Mouse (Mus musculus) heart, postnatal 10 days (tissue): Measurements from ENCODE around the gene Ppp5c. TPM values are rescaled to one million over a fixed set of nuclear protein-coding genes. Genes with fewer than 3 reads are reported as not detected.

Experiments
- DNase-seq, 2 experiments: peaks; one replicate each; pipeline ENCODE4 v3.0.0; 2021
- intact Hi-C: fragments of 180-260 bp; cut with DNase I; formaldehyde crosslinking; loops from one replicate; pipeline ENCODE4 v1.15.1; 2025
- total RNA-seq, 2 experiments: library from RNA; stranded (reverse); gene quantifications; 2 replicates each; pipeline ENCODE4 v1.2.3; 2021

The Ppp5c gene
- total RNA-seq, 2 experiments from 2014 or later: 104 to 105 TPM

- intact Hi-C loops: no loop called here
- DNase-seq: no peak
These were observed 35.9 kb downstream of the Ppp5c start for GRCm38 (mm10) chr7:16991681-16992450.

GRCm38 (mm10) chr7:16990006-16990744 is 37.5 kb downstream of the Ppp5c start:
- DNase-seq: no peak
- intact Hi-C loops: no loop called here

GRCm38 (mm10) chr7:16988405-16988804 is 39.3 kb downstream of the Ppp5c start:
- intact Hi-C loops: no loop called here
- DNase-seq: peak; percentile 73 to 81

GRCm38 (mm10) chr7:16987541-16988149 is 40.1 kb downstream of the Ppp5c start:
- intact Hi-C loops: no loop called here
- no peak for DNase-seq

GRCm38 (mm10) chr7:16982859-16983568 is 44.7 kb downstream of the Ppp5c start, which contains the start of gene Gm42372:
TSS of gene Gm42372 (plus strand) at chr7:16983086.
- intact Hi-C loops: no loop called here
- DNase-seq: peak in 1 of 2 experiments; percentile 50

GRCm38 (mm10) chr7:16980348-16980747 is 47.4 kb downstream of the Ppp5c start:
- intact Hi-C loops: no loop called here
- DNase-seq: peak; percentile 58 to 65

- no peak for DNase-seq
These were observed 49.1 kb downstream of the Ppp5c start for GRCm38 (mm10) chr7:16978593-16978992.

GRCm38 (mm10) chr7:16978173-16978572 is 49.6 kb downstream of the Ppp5c start:
- intact Hi-C loops: no loop called here
- no peak for DNase-seq

More at GRCm38 (mm10) chr7:16978593-16978992, 49.1 kb downstream of the Ppp5c start:
- intact Hi-C loops: no loop called here

- intact Hi-C loops: no loop called here
These were observed 51.4 kb downstream of the Ppp5c start for GRCm38 (mm10) chr7:16976298-16976697.

GRCm38 (mm10) chr7:16974018-16974417 is 53.7 kb downstream of the Ppp5c start:
- DNase-seq: peak; percentile 71 to 74
- intact Hi-C loops: no loop called here

More at GRCm38 (mm10) chr7:16976298-16976697, 51.4 kb downstream of the Ppp5c start:
- no peak for DNase-seq

- DNase-seq: no peak
- intact Hi-C loops: no loop called here
These were observed 56.6 kb downstream of the Ppp5c start for GRCm38 (mm10) chr7:16971160-16971559.

- DNase-seq: no peak
- intact Hi-C loops: no loop called here
These were observed 59.3 kb downstream of the Ppp5c start for GRCm38 (mm10) chr7:16968414-16968813.

- DNase-seq: no peak
- intact Hi-C loops: no loop called here
These were observed 66.0 kb downstream of the Ppp5c start for GRCm38 (mm10) chr7:16961678-16962077.

GRCm38 (mm10) chr7:16959539-16960187 is 68.1 kb downstream of the Ppp5c start, which contains the start of gene Pnmal1:
TSS of gene Pnmal1 (plus strand) at chr7:16959679.
- intact Hi-C loops: no loop called here

GRCm38 (mm10) chr7:16956410-16957265 is 71.1 kb downstream of the Ppp5c start:
- no peak for DNase-seq
- intact Hi-C loops: no loop called here

More at GRCm38 (mm10) chr7:16959539-16960187, 68.1 kb downstream of the Ppp5c start, which contains the start of gene Pnmal1:
- no peak for DNase-seq

GRCm38 (mm10) chr7:16955712-16956111 is 72.0 kb downstream of the Ppp5c start:
- DNase-seq: no peak
- intact Hi-C loops: no loop called here
